Mouse (Mus musculus): Measurements from ENCODE around the gene Vps53.

DNA sequence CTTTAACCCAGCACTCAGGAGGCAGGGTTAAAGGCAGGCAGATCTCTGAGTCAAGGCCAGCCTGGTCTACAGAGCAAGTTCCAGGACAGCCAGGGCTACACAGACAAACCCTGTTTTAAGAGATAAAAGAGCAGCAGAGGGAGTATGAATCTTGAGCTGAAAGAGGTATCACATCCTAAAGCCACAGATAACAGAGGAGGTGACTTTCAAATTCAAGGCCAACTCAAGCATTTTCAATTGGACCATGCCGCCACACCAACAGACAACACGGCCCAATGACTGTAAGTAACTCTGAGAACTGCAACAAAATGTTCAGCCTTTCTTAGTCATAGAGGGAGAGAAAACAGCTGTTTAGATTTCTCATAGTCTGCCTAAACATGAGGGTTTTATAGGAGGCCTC lies 25.2 kb downstream of the Vps53 start:
- no peak for TF ChIP-seq EP300 (IDR thresholded peaks at IDR 0.05; ENCODE audit: low read depth)
- TF ChIP-seq CTCF (IDR thresholded peaks at IDR 0.05; ENCODE audit: low read depth), result no peak

Data from heart, postnatal 0 days (tissue).